Mouse (Mus musculus): Measurements from ENCODE around the gene Nkg7. TPM values are rescaled to one million over a fixed set of nuclear protein-coding genes. Genes with fewer than 3 reads are reported as not detected.

The Nkg7 gene
- polyA plus RNA-seq, 1 experiment from 2014 or later, result not detected

GRCm38 (mm10) chr7:43476376-43476775, 39.5 kb downstream of the Nkg7 start:
- no peak for ATAC-seq (ENCODE audit: low read depth)
- Histone ChIP-seq H3K4me1 (ENCODE audit: control insufficient read depth, insufficient read depth, low read length) (no peaks in the 10 kb centered on the region), H3K9me3 (ENCODE audit: control insufficient read depth, low read length) (no peaks in the 10 kb centered on the region), H3K9ac (replicated peaks; ENCODE audit: low read depth, low read length) (no peak overlapping the region), H3K27me3 (ENCODE audit: control insufficient read depth, insufficient read depth, low read length) (peaks cover 27% of the 10 kb centered on the region), H3K36me3 (ENCODE audit: control insufficient read depth, insufficient read depth, low read length) (peaks cover 6% of the 10 kb centered on the region), H3K4me3 (ENCODE audit: low read depth, low read length) (no peak overlapping the region), H3K27ac (ENCODE audit: low read depth, low read length) (no peak overlapping the region), H3K4me2 (ENCODE audit: low read depth, low read length) (no peak overlapping the region)
- WGBS, result 7% methylated on average over 13 of the region's 13 CpGs

- H3K36me3 ChIP-seq (ENCODE audit: control insufficient read depth, insufficient read depth, low read length), result no peaks in the 10 kb centered on the region
- no peak for ATAC-seq (ENCODE audit: low read depth)
- peaks cover 21% of the 10 kb centered on the region for H3K27me3 ChIP-seq (ENCODE audit: control insufficient read depth, insufficient read depth, low read length)
- H3K4me2 ChIP-seq (ENCODE audit: low read depth, low read length), result no peak overlapping the region
- no peaks in the 10 kb centered on the region for H3K9me3 ChIP-seq (ENCODE audit: control insufficient read depth, low read length)
- WGBS, result 75% methylated on average over 3 of the region's 3 CpGs
- H3K4me3 ChIP-seq (ENCODE audit: low read depth, low read length), result no peak overlapping the region
- H3K9ac ChIP-seq (replicated peaks; ENCODE audit: low read depth, low read length), result no peak overlapping the region
- H3K4me1 ChIP-seq (ENCODE audit: control insufficient read depth, insufficient read depth, low read length), result peaks cover 6% of the 10 kb centered on the region; the same call in 1 of the 2 replicates
- no peak overlapping the region for H3K27ac ChIP-seq (ENCODE audit: low read depth, low read length)
Measured at GRCm38 (mm10) chr7:43481191-43481590, 44.3 kb downstream of the Nkg7 start.

GRCm38 (mm10) chr7:43482090-43482716, 45.3 kb downstream of the Nkg7 start:
- Histone ChIP-seq H3K4me1 (ENCODE audit: control insufficient read depth, insufficient read depth, low read length) (peaks cover 6% of the 10 kb centered on the region; the same call in 1 of the 2 replicates), H3K4me3 (ENCODE audit: low read depth, low read length) (no peak overlapping the region), H3K36me3 (ENCODE audit: control insufficient read depth, insufficient read depth, low read length) (no peaks in the 10 kb centered on the region), H3K27me3 (ENCODE audit: control insufficient read depth, insufficient read depth, low read length) (peaks cover 17% of the 10 kb centered on the region), H3K27ac (ENCODE audit: low read depth, low read length) (no peak overlapping the region), H3K9me3 (ENCODE audit: control insufficient read depth, low read length) (no peaks in the 10 kb centered on the region), H3K9ac (replicated peaks; ENCODE audit: low read depth, low read length) (no peak overlapping the region), H3K4me2 (ENCODE audit: low read depth, low read length) (no peak overlapping the region)
- WGBS, result 30% methylated on average over 8 of the region's 8 CpGs
- ATAC-seq (ENCODE audit: low read depth), result peak; percentile 81

- Histone ChIP-seq H3K27ac (ENCODE audit: low read depth, low read length) (no peak overlapping the region), H3K9ac (replicated peaks; ENCODE audit: low read depth, low read length) (no peak overlapping the region), H3K36me3 (ENCODE audit: control insufficient read depth, insufficient read depth, low read length) (no peaks in the 10 kb centered on the region), H3K4me1 (ENCODE audit: control insufficient read depth, insufficient read depth, low read length) (peaks cover 6% of the 10 kb centered on the region; the same call in 1 of the 2 replicates), H3K4me3 (ENCODE audit: low read depth, low read length) (no peak overlapping the region), H3K27me3 (ENCODE audit: control insufficient read depth, insufficient read depth, low read length) (peaks cover 7% of the 10 kb centered on the region; the same call in 1 of the 2 replicates), H3K4me2 (ENCODE audit: low read depth, low read length) (no peak overlapping the region), H3K9me3 (ENCODE audit: control insufficient read depth, low read length) (no peaks in the 10 kb centered on the region)
- 23% methylated on average over 10 of the region's 10 CpGs for WGBS
- no peak for ATAC-seq (ENCODE audit: low read depth)
Measured at GRCm38 (mm10) chr7:43483236-43483635, 46.4 kb downstream of the Nkg7 start.

Small RNAs within 50 kb of the gene (microRNA-seq; reads per million reads assigned to microRNA genes)
- gene Mir7051, result not detected

Other genes starting within 250 kb of the Nkg7 start
- 24.6 and 25.4 TPM in 2 replicates for gene Zfp715, start 123.8 kb upstream of the Nkg7 start, polyA plus RNA-seq (2014; fragmentation: Nextera tagmentation; extraction: Ambion mirVana)
- gene Siglecf, start 85.7 kb upstream of the Nkg7 start, polyA plus RNA-seq (2014; fragmentation: Nextera tagmentation; extraction: Ambion mirVana), result 0.12 and 0.28 TPM in 2 replicates
- not detected in 2 replicates for gene Siglecg, start 28.9 kb upstream of the Nkg7 start, polyA plus RNA-seq (2014; fragmentation: Nextera tagmentation; extraction: Ambion mirVana)
- not detected in 2 replicates for gene Lim2, start 9.4 kb upstream of the Nkg7 start, polyA plus RNA-seq (2014; fragmentation: Nextera tagmentation; extraction: Ambion mirVana)
- gene Cldnd2, start 3.7 kb downstream of the Nkg7 start, polyA plus RNA-seq (2014; fragmentation: Nextera tagmentation; extraction: Ambion mirVana), result not detected in 2 replicates
- 107 and 129 TPM in 2 replicates for gene Etfb, start 7.0 kb downstream of the Nkg7 start, polyA plus RNA-seq (2014; fragmentation: Nextera tagmentation; extraction: Ambion mirVana)
- gene Gm45233, start 7.1 kb downstream of the Nkg7 start, polyA plus RNA-seq (2014; fragmentation: Nextera tagmentation; extraction: Ambion mirVana), result 0.27 and 0.41 TPM in 2 replicates
- gene Vsig10l, start 26.1 kb downstream of the Nkg7 start, polyA plus RNA-seq (2014; fragmentation: Nextera tagmentation; extraction: Ambion mirVana), result 13.6 and 15.4 TPM in 2 replicates
- 9.8 and 14.6 TPM in 2 replicates for gene Iglon5, start 53.0 kb downstream of the Nkg7 start, polyA plus RNA-seq (2014; fragmentation: Nextera tagmentation; extraction: Ambion mirVana)
- 0.05 TPM in 1 of 2 replicates, not detected in the other for gene 4931406B18Rik, start 68.9 kb downstream of the Nkg7 start, polyA plus RNA-seq (2014; fragmentation: Nextera tagmentation; extraction: Ambion mirVana)
- 0.87 and 1.3 TPM in 2 replicates for gene Cd33, start 107.4 kb downstream of the Nkg7 start, polyA plus RNA-seq (2014; fragmentation: Nextera tagmentation; extraction: Ambion mirVana)
- gene Zfp658, start 125.2 kb downstream of the Nkg7 start, polyA plus RNA-seq (2014; fragmentation: Nextera tagmentation; extraction: Ambion mirVana), result 7.8 and 10.7 TPM in 2 replicates
- gene Zfp719, start 142.5 kb downstream of the Nkg7 start, polyA plus RNA-seq (2014; fragmentation: Nextera tagmentation; extraction: Ambion mirVana), result 16.5 and 19.8 TPM in 2 replicates
- 0.24 and 0.44 TPM in 2 replicates for gene Zfp819, start 170.1 kb downstream of the Nkg7 start, polyA plus RNA-seq (2014; fragmentation: Nextera tagmentation; extraction: Ambion mirVana)
- 0.13 and 0.20 TPM in 2 replicates for gene Ceacam18, start 197.6 kb downstream of the Nkg7 start, polyA plus RNA-seq (2014; fragmentation: Nextera tagmentation; extraction: Ambion mirVana)
- gene Siglece, start 223.1 kb downstream of the Nkg7 start, polyA plus RNA-seq (2014; fragmentation: Nextera tagmentation; extraction: Ambion mirVana), result 0.15 and 0.33 TPM in 2 replicates
- gene Ctu1, start 234.9 kb downstream of the Nkg7 start, polyA plus RNA-seq (2014; fragmentation: Nextera tagmentation; extraction: Ambion mirVana), result 14.4 and 15.0 TPM in 2 replicates